Mouse (Mus musculus): ENCODE data around the gene Olfr385.
"Not testable (repeated sequence)": the region's sequence is repeated elsewhere in the genome, so short reads cannot be mapped to it uniquely, and the experiment has no call there.

Gene Olfr385

GRCm38 (mm10) chr11:73592908-73593307, at the start of gene Olfr385:
Gene Olfr385 (minus strand): TSS chr11:73593008.
- no peak for ATAC-seq (ENCODE audit: insufficient number of reproducible peaks, low FRiP score, low TSS enrichment)

GRCm38 (mm10) chr11:73598294-73598693, 5.5 kb upstream of the Olfr385 start, which contains the start of gene Olfr384:
Gene Olfr384 (plus strand): TSS chr11:73598594.
- ATAC-seq (ENCODE audit: insufficient number of reproducible peaks, low FRiP score, low TSS enrichment) = no peak

DNA sequence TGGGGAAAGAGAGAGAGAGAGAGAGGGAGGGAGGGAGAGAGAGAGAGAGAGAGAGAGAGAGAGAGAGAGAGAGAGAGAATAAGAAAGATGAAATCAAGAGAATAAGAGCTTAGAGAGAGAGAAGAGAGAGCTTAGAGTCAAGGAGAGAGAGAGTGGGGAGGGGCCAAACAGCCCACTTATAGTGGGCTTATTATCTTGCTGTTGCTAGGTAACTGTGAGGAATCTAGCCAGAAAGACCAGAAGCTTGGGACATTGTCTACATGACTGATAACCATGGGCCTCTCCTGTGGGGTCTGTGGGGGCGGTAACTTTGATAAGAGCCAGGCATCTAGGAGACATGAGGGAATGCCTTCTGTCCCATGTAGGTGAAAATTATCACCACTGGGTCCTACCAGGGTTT, 9.6 kb downstream of the Olfr385 start:
- not testable (repeated sequence) for ATAC-seq (ENCODE audit: insufficient number of reproducible peaks, low FRiP score, low TSS enrichment)

DNA sequence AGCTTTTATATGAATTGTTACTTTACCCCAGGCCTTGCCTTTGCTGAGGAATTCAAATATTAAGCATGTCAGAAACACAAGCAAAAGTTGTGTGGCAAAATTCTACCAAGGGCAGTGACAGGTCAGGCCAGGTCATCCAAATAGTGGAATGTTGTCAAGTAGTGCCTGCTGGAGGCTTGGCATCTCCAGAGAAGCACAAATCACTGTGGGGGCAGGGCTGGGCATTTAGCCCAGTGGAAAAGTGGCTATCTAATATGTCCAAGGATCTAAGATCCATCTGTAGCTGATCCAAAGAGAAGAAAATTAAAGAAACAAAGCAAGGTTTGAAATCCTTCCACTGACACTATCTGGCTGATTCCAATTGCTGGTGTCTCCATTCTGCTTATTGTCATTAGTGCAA, 12.9 kb downstream of the Olfr385 start:
- no peak for ATAC-seq (ENCODE audit: insufficient number of reproducible peaks, low FRiP score, low TSS enrichment)

All from cerebellum, adult (tissue).